Mouse (Mus musculus) CH12.LX (cell line): ENCODE data around the gene Cd8b1. TPM values are rescaled to one million over a fixed set of nuclear protein-coding genes. Genes with fewer than 3 reads are reported as not detected.
A peak's percentile ranks its signal among the peaks of the same experiment; 100 is the strongest.

Experiments
- DNase-seq: peaks from one replicate; pipeline ENCODE4 v3.0.0-alpha.2; 2013; ENCODE audit errors: extremely low read depth
- H3K27ac ChIP-seq: 2 replicates; pipeline ENCODE4 v1.5.1; 2012; ENCODE audit warnings: low read depth, mild to moderate bottlenecking, control low read depth, moderate library complexity; ENCODE audit not compliant: insufficient read depth
- H3K27me3 ChIP-seq: replicated peaks from 2 replicates; pipeline ENCODE3; 2012; ENCODE audit warnings: inconsistent platforms
- H3K36me3 ChIP-seq, 2 experiments: replicated peaks in 1 of 2; 2 replicates each; pipeline versions ENCODE3 to v1.6.1; 2012; ENCODE audit warnings: inconsistent platforms in 1 of 2, low read length in 1 of 2, mild to moderate bottlenecking in 1 of 2, mixed read lengths in 1 of 2, moderate library complexity in 1 of 2; ENCODE audit not compliant: control insufficient read depth in 1 of 2, insufficient read depth in 1 of 2
- H3K4me1 ChIP-seq, 2 experiments: 2 replicates each; pipeline ENCODE4 v1.6.1; 2012; ENCODE audit warnings: inconsistent platforms in 1 of 2, moderate library complexity in 1 of 2; ENCODE audit not compliant: insufficient read depth in 2 of 2, control insufficient read depth in 1 of 2
- H3K4me2 ChIP-seq: 2 replicates; pipeline ENCODE4 v1.6.1; 2012; ENCODE audit warnings: low read depth, mild to moderate bottlenecking, control low read depth; ENCODE audit not compliant: poor library complexity, insufficient read depth, severe bottlenecking
- H3K4me3 ChIP-seq, 3 experiments: fragments of 150-350 bp in 1 of 3; sonication (generic) in 1 of 3; replicated peaks in 1 of 3; 2 replicates each; pipeline versions ENCODE3 to v1.5.1; 2011 to 2012; ENCODE audit warnings: low read depth in 2 of 3, low read length in 2 of 3, mild to moderate bottlenecking in 2 of 3, moderate library complexity in 2 of 3, control low read depth in 1 of 3, improper control_type of control experiment in 1 of 3, inconsistent platforms in 1 of 3, mixed read lengths in 1 of 3; ENCODE audit not compliant: poor library complexity in 1 of 3
- H3K79me2 ChIP-seq: replicated peaks from 2 replicates; pipeline ENCODE4 v1.6.1; 2012; ENCODE audit warnings: mild to moderate bottlenecking, moderate library complexity; ENCODE audit not compliant: control insufficient read depth, poor library complexity, insufficient read depth, severe bottlenecking; ENCODE audit errors: extremely low read depth
- H3K9ac ChIP-seq: 2 replicates; pipeline ENCODE4 v1.6.1; 2012; ENCODE audit warnings: low read depth, mild to moderate bottlenecking, control low read depth, moderate library complexity; ENCODE audit not compliant: insufficient read depth
- H3K9me3 ChIP-seq: replicated peaks from 2 replicates; pipeline ENCODE3; 2012; ENCODE audit warnings: low read length, inconsistent platforms, mixed read lengths
- BHLHE40 ChIP-seq: IDR thresholded peaks from 2 replicates; pipeline ENCODE4 v1.6.1; 2011; ENCODE audit warnings: mild to moderate bottlenecking, low read depth, low read length, improper control_type of control experiment
- CHD1 ChIP-seq: IDR thresholded peaks from 2 replicates; pipeline ENCODE4 v1.6.1; 2012; ENCODE audit warnings: low read depth, low read length, improper control_type of control experiment, inconsistent platforms
- CHD2 ChIP-seq: IDR thresholded peaks from 2 replicates; pipeline ENCODE4 v1.6.1; 2011; ENCODE audit warnings: low read length, improper control_type of control experiment
- CTCF ChIP-seq, 2 experiments: IDR thresholded peaks in 1 of 2; conservative IDR thresholded peaks in 1 of 2; 2 replicates each; pipeline ENCODE4 v1.5.1; 2011 to 2012; ENCODE audit warnings: low read depth in 2 of 2, low read length in 2 of 2, improper control_type of control experiment in 1 of 2, inconsistent platforms in 1 of 2, mild to moderate bottlenecking in 1 of 2, moderate library complexity in 1 of 2
- E2F4 ChIP-seq: IDR thresholded peaks from 2 replicates; pipeline ENCODE4 v1.6.1; 2011; ENCODE audit warnings: low read depth, low read length, improper control_type of control experiment; ENCODE audit not compliant: insufficient replicate concordance
- EP300 ChIP-seq: IDR thresholded peaks from 2 replicates; pipeline ENCODE4 v1.6.1; 2011; ENCODE audit warnings: low read length, improper control_type of control experiment
- ETS1 ChIP-seq: conservative IDR thresholded peaks from 2 replicates; pipeline ENCODE4 v1.6.1; 2012; ENCODE audit warnings: low read depth, mild to moderate bottlenecking, inconsistent platforms, low read length, improper control_type of control experiment, moderate library complexity
- GABPA ChIP-seq: IDR thresholded peaks from 2 replicates; pipeline ENCODE4 v1.6.1; 2012; ENCODE audit warnings: low read depth, low read length, improper control_type of control experiment, inconsistent platforms; ENCODE audit not compliant: insufficient replicate concordance
- HCFC1 ChIP-seq: IDR thresholded peaks from 2 replicates; pipeline ENCODE4 v1.6.1; 2012; ENCODE audit warnings: low read depth, mild to moderate bottlenecking, inconsistent platforms, low read length, improper control_type of control experiment
- IRF4 ChIP-seq: IDR thresholded peaks from 2 replicates; pipeline ENCODE4 v1.6.1; 2014; ENCODE audit warnings: low read depth, mild to moderate bottlenecking, inconsistent platforms, low read length, improper control_type of control experiment
- JUND ChIP-seq: conservative IDR thresholded peaks from 2 replicates; pipeline ENCODE4 v1.6.1; 2011; ENCODE audit warnings: low read depth, low read length, improper control_type of control experiment
- KAT2A ChIP-seq: IDR thresholded peaks from 2 replicates; pipeline ENCODE4 v1.6.1; 2012; ENCODE audit warnings: low read length, improper control_type of control experiment, inconsistent platforms; ENCODE audit not compliant: insufficient replicate concordance
- MAFK ChIP-seq: IDR thresholded peaks from 2 replicates; pipeline ENCODE4 v1.6.1; 2011; ENCODE audit warnings: low read length, improper control_type of control experiment; ENCODE audit not compliant: insufficient replicate concordance
- MAX ChIP-seq: IDR thresholded peaks from 2 replicates; pipeline ENCODE4 v1.6.1; 2011; ENCODE audit warnings: low read length, improper control_type of control experiment
- MAZ ChIP-seq: IDR thresholded peaks from 2 replicates; pipeline ENCODE4 v1.6.1; 2012; ENCODE audit warnings: low read depth, mild to moderate bottlenecking, inconsistent platforms, low read length, improper control_type of control experiment, moderate library complexity
- PAX5 ChIP-seq: IDR thresholded peaks from 2 replicates; pipeline ENCODE4 v1.6.1; 2012; ENCODE audit warnings: low read length, inconsistent platforms, mixed read lengths
- POLR2A ChIP-seq: IDR thresholded peaks from 2 replicates; pipeline ENCODE4 v1.6.1; 2011; ENCODE audit warnings: low read depth, mild to moderate bottlenecking, improper control_type of control experiment, low read length
- POLR2AphosphoS2 ChIP-seq: IDR thresholded peaks from 2 replicates; pipeline ENCODE4 v1.6.1; 2011; ENCODE audit warnings: low read depth, low read length, improper control_type of control experiment
- RCOR1 ChIP-seq: conservative IDR thresholded peaks from 2 replicates; pipeline ENCODE4 v1.6.1; 2012; ENCODE audit warnings: low read depth, mild to moderate bottlenecking, inconsistent platforms, low read length, improper control_type of control experiment
- SIN3A ChIP-seq: IDR thresholded peaks from 2 replicates; pipeline ENCODE4 v1.6.1; 2012; ENCODE audit warnings: low read length, improper control_type of control experiment, inconsistent platforms
- SMC3 ChIP-seq: IDR thresholded peaks from 2 replicates; pipeline ENCODE4 v1.6.1; 2011; ENCODE audit warnings: low read depth, low read length, improper control_type of control experiment
- TBP ChIP-seq: conservative IDR thresholded peaks from 2 replicates; pipeline ENCODE4 v1.6.1; 2011; ENCODE audit warnings: low read depth, low read length, improper control_type of control experiment
- UBTF ChIP-seq: IDR thresholded peaks from 2 replicates; pipeline ENCODE4 v1.6.1; 2012; ENCODE audit warnings: low read depth, mild to moderate bottlenecking, inconsistent platforms, low read length, improper control_type of control experiment, moderate library complexity
- USF1 ChIP-seq: IDR thresholded peaks from 2 replicates; pipeline ENCODE4 v1.6.1; 2014; ENCODE audit warnings: low read depth, mild to moderate bottlenecking, inconsistent platforms, low read length, improper control_type of control experiment
- USF2 ChIP-seq: conservative IDR thresholded peaks from 2 replicates; pipeline ENCODE4 v1.6.1; 2011; ENCODE audit warnings: low read depth, low read length, improper control_type of control experiment
- ZMIZ1 ChIP-seq: IDR thresholded peaks from 2 replicates; pipeline ENCODE4 v1.6.1; 2012; ENCODE audit warnings: low read depth, mild to moderate bottlenecking, inconsistent platforms, low read length, improper control_type of control experiment
- ZNF384 ChIP-seq: IDR thresholded peaks from 2 replicates; pipeline ENCODE4 v1.6.1; 2012; ENCODE audit warnings: low read depth, low read length, improper control_type of control experiment, inconsistent platforms
- dilution Hi-C: fragments of 300-500 bp; cut with MboI; formaldehyde crosslinking; loops from 2 replicates; pipeline ENCODE4 v1.14.3; 2020; ENCODE audit warnings: low sequenced_read_pairs; ENCODE audit not compliant: extremely low pct_unique_long_range_greater_than_20kb, extremely low pct_ligation_motif_present
- in situ Hi-C: fragments of 300-500 bp; cut with MboI; formaldehyde crosslinking; loops from 3 replicates; pipeline ENCODE4 v1.14.3; 2019; ENCODE audit warnings: low sequenced_read_pairs, low pct_ligation_motif_present, low pct_unique_long_range_greater_than_20kb, mixed read lengths
- polyA plus RNA-seq: library from polyadenylated mRNA; unstranded; fragments of >175 nt; gene quantifications from 2 replicates; pipeline ENCODE4 v1.2.1, GENCODE M21; 2012; ENCODE audit warnings: low read depth; ENCODE audit not compliant: insufficient read length
- total RNA-seq, 2 experiments: library from RNA; depleted of rRNA; stranded (reverse); fragments of 300-350 nt in 1 of 2; fragments of >200 nt in 1 of 2; gene quantifications; 2 replicates each; pipeline ENCODE4 v1.2.3; 2012 to 2014

The Cd8b1 gene
- total and polyA plus RNA-seq, 3 experiments = 0.25 to 0.51 (median 0.30) TPM

- TF ChIP-seq BHLHE40 (peak; percentile 83), GABPA (no peak), TBP (no peak), USF1 (no peak), UBTF (no peak), ZMIZ1 (no peak), MAZ (no peak), RCOR1 (no peak), MAFK (no peak), EP300 (peak; percentile 53; the same call in 1 of the 2 replicates), IRF4 (no peak), ZNF384 (peak; percentile 86), JUND (peak; percentile 58; the same call in 1 of the 2 replicates), PAX5 (no peak), ETS1 (peak; percentile 49), CHD2 (no peak), E2F4 (no peak), CHD1 (no peak), POLR2AphosphoS2 (no peak), POLR2A (no peak), SMC3 (no peak), CTCF (conservative IDR thresholded peaks at IDR 0.05 in 1 of 2, IDR thresholded peaks at IDR 0.05 in 1 of 2; ENCODE audit: low read depth in 2 of 2, low read length in 2 of 2) (no peak), KAT2A (no peak), USF2 (no peak), SIN3A (no peak), HCFC1 (no peak), MAX (no peak)
- peak; percentile 56 for DNase-seq
- H3K9me3 ChIP-seq = no peaks in the 10 kb centered on the region
- peaks cover 4 to 10% of the 10 kb centered on the region in 2 experiments for H3K36me3 ChIP-seq
- H3K4me3 ChIP-seq = no peak overlapping the region
- H3K27ac ChIP-seq = no peak overlapping the region
- H3K4me2 ChIP-seq = no peak overlapping the region
- dilution Hi-C loops = no loop called here
- H3K79me2 ChIP-seq = no peaks in the 10 kb centered on the region
- no peak overlapping the region for H3K9ac ChIP-seq
- H3K4me1 ChIP-seq = peaks cover 10 to 39% of the 10 kb centered on the region in 2 experiments
- in situ Hi-C loops = loop anchor here (25.0 kb wide), 1 partner anchor 533 kb away; no protein-coding TSS in a partner anchor
- H3K27me3 ChIP-seq = no peaks in the 10 kb centered on the region
Observed at GRCm38 (mm10) chr6:71279418-71279817, 43.2 kb upstream of the Cd8b1 start.
